Mouse (Mus musculus): ENCODE data around the gene Etfb.

DNA sequence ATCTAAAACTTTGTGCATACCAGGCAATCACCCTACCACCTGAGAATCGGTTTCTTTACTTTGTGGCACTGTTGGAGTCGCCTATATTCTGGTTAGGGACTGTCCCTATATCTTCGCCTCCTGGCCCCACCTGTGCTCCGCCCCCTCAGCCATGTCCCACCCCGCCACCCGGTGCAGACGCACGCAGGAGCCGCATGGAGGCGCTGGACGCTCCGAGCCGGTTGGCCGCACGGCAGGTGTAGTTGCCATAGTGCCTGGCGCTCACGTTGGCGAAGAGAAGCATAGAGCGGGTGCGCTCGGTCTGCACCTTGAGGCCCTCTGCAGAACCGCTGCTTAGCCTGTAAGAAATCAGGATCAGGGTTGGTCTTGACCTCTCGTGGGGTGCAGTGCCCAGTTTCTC, 31.8 kb downstream of the Etfb start:
- no peak for TF ChIP-seq CTCF (IDR thresholded peaks at IDR 0.05 in 2 of 3, conservative IDR thresholded peaks at IDR 0.05 in 1 of 3; ENCODE audit: control insufficient read depth in 1 of 3, insufficient read depth in 1 of 3, low read depth in 2 of 3, low read length in 3 of 3, poor library complexity in 1 of 3, severe bottlenecking in 1 of 3)
- TF ChIP-seq TAL1 (IDR thresholded peaks at IDR 0.05; ENCODE audit: low read length), result no peak
- TF ChIP-seq NRF1 (IDR thresholded peaks at IDR 0.05; ENCODE audit: insufficient read depth, low read depth, low read length, poor library complexity, severe bottlenecking), result no peak
- TF ChIP-seq NELFE (IDR thresholded peaks at IDR 0.05; ENCODE audit: low read depth, low read length), result no peak
- no peak for TF ChIP-seq POLR2A (IDR thresholded peaks at IDR 0.05; ENCODE audit: control insufficient read depth in 1 of 2, insufficient read depth in 1 of 2, low read depth in 1 of 2, low read length in 2 of 2, poor library complexity in 1 of 2)
- no peak for TF ChIP-seq RAD21 (IDR thresholded peaks at IDR 0.05; ENCODE audit: low read depth, low read length)
- TF ChIP-seq SMC3 (IDR thresholded peaks at IDR 0.05; ENCODE audit: low read depth, low read length), result no peak
- TF ChIP-seq USF2 (IDR thresholded peaks at IDR 0.05; ENCODE audit: borderline replicate concordance in 1 of 2, insufficient read depth in 1 of 2, low read depth in 1 of 2, low read length in 2 of 2), result no peak
- no peak for TF ChIP-seq GATA1 (IDR thresholded peaks at IDR 0.05; ENCODE audit: low read depth, low read length)
- no peak for TF ChIP-seq USF1 (IDR thresholded peaks at IDR 0.05; ENCODE audit: low read depth, low read length)
- no peak for TF ChIP-seq ZC3H11A (IDR thresholded peaks at IDR 0.05; ENCODE audit: low read depth, low read length)
- TF ChIP-seq EP300 (IDR thresholded peaks at IDR 0.05; ENCODE audit: low read depth in 1 of 2, low read length in 2 of 2), result no peak
- TF ChIP-seq MAFK (IDR thresholded peaks at IDR 0.05; ENCODE audit: borderline replicate concordance, low read depth, low read length), result no peak
